Mouse (Mus musculus): ENCODE results near the gene Sike1. TPM values are rescaled to one million over a fixed set of nuclear protein-coding genes. Genes with fewer than 3 reads are reported as not detected.

The Sike1 gene
- polyA plus RNA-seq, 1 experiment from 2014 or later = 57.6 TPM

GRCm38 (mm10) chr3:103040861-103041379 lies 45.4 kb downstream of the Sike1 start:
- Histone ChIP-seq H3K4me1 (no peaks in the 10 kb centered on the region), H3K4me3 (replicated peaks) (no peak overlapping the region), H3K9me3 (replicated peaks) (no peaks in the 10 kb centered on the region), H3K4me2 (no peak overlapping the region), H3K9ac (no peak overlapping the region), H3K27me3 (no peaks in the 10 kb centered on the region), H3K36me3 (peaks cover 79% of the 10 kb centered on the region), H3K27ac (no peak overlapping the region)
- no peak for ATAC-seq (replicated peaks; ENCODE audit: low FRiP score)
- 83% methylated on average over 1 of the region's 1 CpGs for WGBS

GRCm38 (mm10) chr3:103056016-103056595 lies 60.6 kb downstream of the Sike1 start:
- ATAC-seq (replicated peaks; ENCODE audit: low FRiP score) = no peak

GRCm38 (mm10) chr3:103057752-103058151 lies 62.2 kb downstream of the Sike1 start:
- H3K4me3 ChIP-seq (replicated peaks) = peak overlapping the region; percentile 86
- H3K9me3 ChIP-seq (replicated peaks) = no peaks in the 10 kb centered on the region
- peak overlapping the region; percentile 75 for H3K4me2 ChIP-seq
- peak overlapping the region; percentile 98 for H3K27ac ChIP-seq
- H3K36me3 ChIP-seq = peaks cover 68% of the 10 kb centered on the region
- WGBS = 5% methylated on average over 10 of the region's 10 CpGs
- peak; percentile 68 for ATAC-seq (replicated peaks; ENCODE audit: low FRiP score)
- H3K27me3 ChIP-seq = no peaks in the 10 kb centered on the region
- peaks cover 6% of the 10 kb centered on the region; the same call in 1 of the 2 replicates for H3K4me1 ChIP-seq
- H3K9ac ChIP-seq = peak overlapping the region; percentile 23; the same call in 1 of the 2 replicates

More at GRCm38 (mm10) chr3:103056016-103056595, 60.6 kb downstream of the Sike1 start:
- H3K27ac ChIP-seq = no peak overlapping the region
- H3K4me3 ChIP-seq (replicated peaks) = no peak overlapping the region
- no peaks in the 10 kb centered on the region for H3K27me3 ChIP-seq
- H3K4me2 ChIP-seq = no peak overlapping the region
- peaks cover 68% of the 10 kb centered on the region for H3K36me3 ChIP-seq
- no peaks in the 10 kb centered on the region for H3K9me3 ChIP-seq (replicated peaks)
- no peak overlapping the region for H3K9ac ChIP-seq
- H3K4me1 ChIP-seq = peaks cover 6% of the 10 kb centered on the region; the same call in 1 of the 2 replicates
- 91% methylated on average over 5 of the region's 5 CpGs for WGBS

Other genes with a start within 250 kb of the Sike1 start
- 0.05 and 0.06 TPM in 2 replicates for gene Tshb, start 213.0 kb upstream of the Sike1 start, polyA plus RNA-seq (2015; fragmentation: Nextera tagmentation; extraction: Ambion mirVana)
- gene Sycp1, start 59.6 kb upstream of the Sike1 start, polyA plus RNA-seq (2015; fragmentation: Nextera tagmentation; extraction: Ambion mirVana) = 0.14 TPM in 1 of 2 replicates, not detected in the other
- 0.12 and 0.13 TPM in 2 replicates for gene Nr1h5, start 31.6 kb upstream of the Sike1 start, polyA plus RNA-seq (2015; fragmentation: Nextera tagmentation; extraction: Ambion mirVana)
- gene Csde1, start 24.7 kb downstream of the Sike1 start, polyA plus RNA-seq (2015; fragmentation: Nextera tagmentation; extraction: Ambion mirVana) = 358 and 362 TPM in 2 replicates
- gene Nras, start 62.6 kb downstream of the Sike1 start, polyA plus RNA-seq (2015; fragmentation: Nextera tagmentation; extraction: Ambion mirVana) = 107 and 111 TPM in 2 replicates
- 0.70 and 1.9 TPM in 2 replicates for gene Ampd1, start 78.3 kb downstream of the Sike1 start, polyA plus RNA-seq (2015; fragmentation: Nextera tagmentation; extraction: Ambion mirVana)
- gene Dennd2c, start 106.9 kb downstream of the Sike1 start, polyA plus RNA-seq (2015; fragmentation: Nextera tagmentation; extraction: Ambion mirVana) = 4.2 and 4.4 TPM in 2 replicates
- 189 and 197 TPM in 2 replicates for gene Bcas2, start 175.9 kb downstream of the Sike1 start, polyA plus RNA-seq (2015; fragmentation: Nextera tagmentation; extraction: Ambion mirVana)